Mouse (Mus musculus) neural tube, embryonic 13.5 days (tissue): ENCODE results near the gene Ahnak. TPM values are rescaled to one million over a fixed set of nuclear protein-coding genes. Genes with fewer than 3 reads are reported as not detected.

Experiments
- ATAC-seq: fragments of 200-750 bp; cut with Nextera tagmentation; 2 replicates; pipeline ENCODE4 v1.8.0; 2017; ENCODE audit warnings: low read depth, mild to moderate bottlenecking, moderate TSS enrichment, moderate library complexity
- H3K27ac ChIP-seq: fragments of 300-500 bp; sonication (generic); replicated peaks from 2 replicates; pipeline ENCODE4 v1.5.1; 2015; ENCODE audit warnings: moderate library complexity, mild to moderate bottlenecking, inconsistent platforms
- H3K27me3 ChIP-seq: fragments of 300-500 bp; sonication (generic); 2 replicates; pipeline ENCODE4 v1.6.1; 2015; ENCODE audit warnings: mild to moderate bottlenecking, inconsistent platforms
- H3K36me3 ChIP-seq: fragments of 300-500 bp; sonication (generic); 2 replicates; pipeline ENCODE4 v1.6.1; 2015; ENCODE audit warnings: mild to moderate bottlenecking, inconsistent platforms
- H3K4me1 ChIP-seq: fragments of 300-500 bp; sonication (generic); replicated peaks from 2 replicates; pipeline ENCODE4 v1.6.1; 2015; ENCODE audit warnings: inconsistent platforms
- H3K4me2 ChIP-seq: fragments of 300-500 bp; sonication (generic); 2 replicates; pipeline ENCODE4 v1.6.1; 2015; ENCODE audit warnings: inconsistent platforms, mild to moderate bottlenecking, moderate library complexity
- H3K4me3 ChIP-seq: fragments of 300-500 bp; sonication (generic); 2 replicates; pipeline ENCODE4 v1.5.1; 2015; ENCODE audit warnings: mild to moderate bottlenecking, inconsistent platforms
- H3K9ac ChIP-seq: fragments of 300-500 bp; sonication (generic); 2 replicates; pipeline ENCODE4 v1.6.1; 2015; ENCODE audit warnings: moderate library complexity, mild to moderate bottlenecking, inconsistent platforms
- H3K9me3 ChIP-seq: fragments of 300-500 bp; sonication (generic); 2 replicates; pipeline ENCODE4 v1.6.1; 2016; ENCODE audit warnings: inconsistent platforms
- WGBS: fragments of 180-500 bp; shearing (Covaris S2); methylation state at CpG from one replicate; pipeline ENCODE4 v1.1.7; 2015; 5-methylcytosine and 5-hydroxymethylcytosine counted together
- polyA plus RNA-seq: library from polyadenylated mRNA; unstranded; fragments of >200 nt; fragmentation: Nextera tagmentation; extraction: Ambion mirVana; gene quantifications from 2 replicates; pipeline ENCODE4 v1.2.1, GENCODE M21; 2015

Gene Ahnak
- polyA plus RNA-seq, 1 experiment from 2014 or later = 4.9 TPM

GRCm38 (mm10) chr19:9052803-9053431 lies 63.8 kb downstream of the Ahnak start:
- Histone ChIP-seq H3K9ac (no peak overlapping the region), H3K4me2 (no peak overlapping the region), H3K27ac (no peak overlapping the region), H3K27me3 (no peaks in the 10 kb centered on the region), H3K4me1 (no peaks in the 10 kb centered on the region), H3K4me3 (no peak overlapping the region), H3K36me3 (no peaks in the 10 kb centered on the region), H3K9me3 (no peaks in the 10 kb centered on the region)
- 67% methylated on average over 6 of the region's 6 CpGs for WGBS
- no peak for ATAC-seq

- H3K4me1 ChIP-seq = no peaks in the 10 kb centered on the region
- no peaks in the 10 kb centered on the region for H3K27me3 ChIP-seq
- H3K36me3 ChIP-seq = no peaks in the 10 kb centered on the region
- no peak overlapping the region for H3K27ac ChIP-seq
- WGBS = 46% methylated on average over 2 of the region's 2 CpGs
- no peak for ATAC-seq
- H3K9me3 ChIP-seq = no peaks in the 10 kb centered on the region
- H3K4me2 ChIP-seq = no peak overlapping the region
- H3K9ac ChIP-seq = no peak overlapping the region
- H3K4me3 ChIP-seq = no peak overlapping the region
These were observed 66.1 kb downstream of the Ahnak start for GRCm38 (mm10) chr19:9055153-9055552.

DNA sequence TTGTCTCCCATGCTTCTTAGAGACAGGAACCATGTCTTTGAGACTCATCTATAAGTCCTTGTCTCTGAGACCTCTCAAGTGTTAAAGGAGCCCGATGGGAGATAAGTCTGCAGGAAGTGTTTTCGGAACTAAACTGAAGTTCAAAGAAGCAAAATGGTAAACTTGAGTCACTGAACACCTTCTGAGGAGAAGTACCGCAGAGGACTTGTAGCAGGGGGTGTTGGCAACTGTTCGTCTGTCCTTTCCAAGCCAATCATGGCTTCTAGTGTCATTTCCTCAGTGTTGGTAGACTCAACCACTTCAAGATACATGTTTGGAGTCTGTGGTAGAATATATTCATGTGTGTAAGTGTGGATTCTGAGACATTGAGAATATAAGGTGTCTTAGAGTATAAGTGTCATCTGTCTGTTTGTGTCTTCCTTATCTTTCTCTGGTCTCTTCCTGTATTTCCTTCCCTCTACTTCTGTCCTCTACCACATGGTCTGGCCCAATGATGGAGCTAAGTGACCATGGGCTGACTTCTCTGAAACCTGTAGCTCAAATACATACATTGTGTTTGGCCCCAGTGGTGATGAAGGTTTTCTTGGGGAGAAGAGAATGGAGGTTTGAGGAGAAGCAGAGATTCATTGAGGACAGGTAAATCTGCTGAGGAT lies 66.7 kb downstream of the Ahnak start:
- H3K27me3 ChIP-seq = no peaks in the 10 kb centered on the region
- H3K4me1 ChIP-seq = no peaks in the 10 kb centered on the region
- no peak overlapping the region for H3K9ac ChIP-seq
- 89% methylated on average over 4 of the region's 4 CpGs for WGBS
- H3K27ac ChIP-seq = no peak overlapping the region
- no peak for ATAC-seq
- H3K4me2 ChIP-seq = no peak overlapping the region
- no peak overlapping the region for H3K4me3 ChIP-seq
- H3K9me3 ChIP-seq = no peaks in the 10 kb centered on the region
- H3K36me3 ChIP-seq = no peaks in the 10 kb centered on the region

- H3K27ac ChIP-seq = no peak overlapping the region
- no peaks in the 10 kb centered on the region for H3K9me3 ChIP-seq
- no peak overlapping the region for H3K4me2 ChIP-seq
- no peak overlapping the region for H3K9ac ChIP-seq
- no peak for ATAC-seq
- H3K36me3 ChIP-seq = no peaks in the 10 kb centered on the region
- H3K4me1 ChIP-seq = no peaks in the 10 kb centered on the region
- H3K27me3 ChIP-seq = no peaks in the 10 kb centered on the region
- H3K4me3 ChIP-seq = no peak overlapping the region
These were observed 68.6 kb downstream of the Ahnak start for GRCm38 (mm10) chr19:9057679-9058078.

- Histone ChIP-seq H3K36me3 (no peaks in the 10 kb centered on the region), H3K4me3 (no peak overlapping the region), H3K4me2 (no peak overlapping the region), H3K9me3 (no peaks in the 10 kb centered on the region), H3K4me1 (no peaks in the 10 kb centered on the region), H3K27ac (no peak overlapping the region), H3K9ac (no peak overlapping the region), H3K27me3 (no peaks in the 10 kb centered on the region)
- ATAC-seq = no peak
- WGBS = 75% methylated on average over 1 of the region's 1 CpGs
These were observed 69.3 kb downstream of the Ahnak start for GRCm38 (mm10) chr19:9058331-9058884.

DNA sequence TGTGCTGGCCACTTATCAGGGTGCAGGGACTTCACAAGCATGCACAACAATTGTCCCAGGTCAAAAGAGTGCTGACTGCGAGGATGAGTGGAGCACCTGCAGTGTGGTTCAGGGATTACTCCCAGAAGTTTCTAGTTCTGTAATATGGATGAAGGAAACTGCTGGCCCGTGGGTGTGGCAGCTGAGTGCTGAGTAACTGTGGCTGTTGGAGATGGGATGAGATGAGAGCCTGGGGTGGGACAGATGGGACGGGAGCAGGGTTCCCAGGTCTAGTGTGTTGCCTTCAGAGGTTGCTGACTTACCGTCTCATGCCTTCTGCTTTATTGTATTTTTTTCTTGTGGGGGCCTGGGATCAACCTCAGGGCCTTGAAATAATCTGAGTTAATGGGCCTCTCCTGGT lies 69.9 kb downstream of the Ahnak start:
- 85% methylated on average over 4 of the region's 4 CpGs for WGBS

DNA sequence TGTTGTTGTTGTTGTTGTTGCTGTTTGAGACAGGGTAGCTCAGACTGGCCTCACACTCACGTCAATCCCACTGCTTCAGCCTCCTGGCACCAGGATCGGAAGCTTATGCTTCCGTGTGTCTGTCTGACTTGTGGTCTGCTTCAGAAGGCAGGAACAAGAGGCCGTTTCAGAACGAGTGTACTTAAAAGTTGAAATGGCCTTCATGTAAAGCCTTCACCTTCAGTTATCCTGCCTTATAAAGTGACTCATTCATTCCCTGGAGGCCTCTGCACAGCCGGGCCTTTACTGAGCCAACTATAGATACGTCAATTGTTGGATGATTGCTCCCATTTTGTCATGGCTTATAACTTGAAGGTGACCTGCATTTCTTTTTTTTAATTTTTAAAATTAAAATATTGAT lies 70.3 kb downstream of the Ahnak start:
- Histone ChIP-seq H3K9ac (no peak overlapping the region), H3K27me3 (no peaks in the 10 kb centered on the region), H3K36me3 (no peaks in the 10 kb centered on the region), H3K4me3 (no peak overlapping the region), H3K4me2 (no peak overlapping the region), H3K4me1 (no peaks in the 10 kb centered on the region), H3K27ac (no peak overlapping the region), H3K9me3 (no peaks in the 10 kb centered on the region)
- WGBS = 76% methylated on average over 7 of the region's 7 CpGs
- ATAC-seq = no peak

More for the DNA sequence above, 69.9 kb downstream of the Ahnak start:
- Histone ChIP-seq H3K27ac (no peak overlapping the region), H3K4me2 (no peak overlapping the region), H3K36me3 (no peaks in the 10 kb centered on the region), H3K4me1 (no peaks in the 10 kb centered on the region), H3K9me3 (no peaks in the 10 kb centered on the region), H3K9ac (no peak overlapping the region), H3K27me3 (no peaks in the 10 kb centered on the region), H3K4me3 (no peak overlapping the region)
- no peak for ATAC-seq

DNA sequence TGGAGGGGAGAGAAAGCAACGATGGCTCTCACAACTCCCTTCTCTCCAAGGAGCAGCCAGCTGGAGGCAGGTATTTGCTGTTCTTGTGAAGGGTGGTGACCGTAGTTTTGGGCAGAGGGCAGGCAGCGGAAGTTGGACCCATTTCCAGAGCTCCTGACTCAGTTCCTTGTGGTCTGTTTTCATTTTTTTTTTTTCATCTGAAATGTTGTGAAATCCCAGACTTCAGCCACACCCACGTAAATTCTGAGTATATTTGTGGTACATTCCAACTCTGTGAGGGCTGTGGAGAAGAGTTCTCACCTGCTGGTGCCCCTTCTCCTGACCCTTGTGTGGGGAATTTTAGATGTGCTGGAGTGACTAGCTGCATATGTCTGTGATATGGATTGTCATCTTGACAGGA lies 71.0 kb downstream of the Ahnak start:
- no peaks in the 10 kb centered on the region for H3K4me1 ChIP-seq
- no peak overlapping the region for H3K27ac ChIP-seq
- H3K4me3 ChIP-seq = no peak overlapping the region
- no peak for ATAC-seq
- H3K27me3 ChIP-seq = no peaks in the 10 kb centered on the region
- H3K9ac ChIP-seq = no peak overlapping the region
- 77% methylated on average over 4 of the region's 4 CpGs for WGBS
- no peaks in the 10 kb centered on the region for H3K9me3 ChIP-seq
- H3K36me3 ChIP-seq = no peaks in the 10 kb centered on the region
- no peak overlapping the region for H3K4me2 ChIP-seq

DNA sequence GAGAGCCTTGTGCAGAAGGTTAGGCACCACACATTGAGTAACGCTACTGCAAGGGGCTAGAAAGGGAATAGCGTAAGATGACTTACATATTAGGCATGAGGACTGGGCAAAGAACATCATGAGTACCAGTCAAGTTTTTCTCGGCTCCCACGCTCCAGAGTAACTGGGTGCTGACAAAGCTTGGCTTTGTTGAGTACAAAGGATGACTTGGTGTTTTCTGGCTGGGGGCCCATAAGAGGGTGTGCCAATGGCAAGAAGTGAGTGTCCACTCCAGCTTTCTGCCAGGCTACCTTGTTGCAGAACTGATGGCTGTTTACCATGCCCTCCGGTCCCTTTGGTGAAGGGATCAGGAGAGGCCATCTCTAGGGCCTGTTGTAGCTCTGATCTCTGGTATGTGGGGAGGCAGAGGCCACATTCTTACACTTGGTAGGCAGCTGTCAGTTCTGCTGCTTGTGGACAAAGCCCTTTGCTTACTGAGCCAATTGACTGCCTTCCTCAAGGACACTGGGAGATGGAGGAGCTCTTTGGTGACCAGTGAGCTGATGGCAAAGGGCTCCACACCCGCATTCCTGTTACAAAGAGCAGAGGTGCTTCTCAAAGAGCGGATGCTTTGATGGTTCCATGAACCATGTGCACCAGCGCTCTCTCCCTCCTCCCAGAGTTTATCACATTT lies 72.3 kb downstream of the Ahnak start:
- H3K4me3 ChIP-seq = no peak overlapping the region
- no peak overlapping the region for H3K27ac ChIP-seq
- H3K27me3 ChIP-seq = no peaks in the 10 kb centered on the region
- H3K36me3 ChIP-seq = no peaks in the 10 kb centered on the region
- no peak for ATAC-seq
- no peak overlapping the region for H3K9ac ChIP-seq
- no peak overlapping the region for H3K4me2 ChIP-seq
- 90% methylated on average over 8 of the region's 8 CpGs for WGBS
- H3K9me3 ChIP-seq = no peaks in the 10 kb centered on the region
- peaks cover 9% of the 10 kb centered on the region for H3K4me1 ChIP-seq

- H3K4me2 ChIP-seq = no peak overlapping the region
- no peak for ATAC-seq
- WGBS = 96% methylated on average over 2 of the region's 2 CpGs
- no peak overlapping the region for H3K9ac ChIP-seq
- no peak overlapping the region for H3K4me3 ChIP-seq
- H3K27ac ChIP-seq = no peak overlapping the region
- peaks cover 13% of the 10 kb centered on the region for H3K4me1 ChIP-seq
- H3K36me3 ChIP-seq = no peaks in the 10 kb centered on the region
- H3K9me3 ChIP-seq = no peaks in the 10 kb centered on the region
- no peaks in the 10 kb centered on the region for H3K27me3 ChIP-seq
These were observed 73.7 kb downstream of the Ahnak start for GRCm38 (mm10) chr19:9062822-9063221.

DNA sequence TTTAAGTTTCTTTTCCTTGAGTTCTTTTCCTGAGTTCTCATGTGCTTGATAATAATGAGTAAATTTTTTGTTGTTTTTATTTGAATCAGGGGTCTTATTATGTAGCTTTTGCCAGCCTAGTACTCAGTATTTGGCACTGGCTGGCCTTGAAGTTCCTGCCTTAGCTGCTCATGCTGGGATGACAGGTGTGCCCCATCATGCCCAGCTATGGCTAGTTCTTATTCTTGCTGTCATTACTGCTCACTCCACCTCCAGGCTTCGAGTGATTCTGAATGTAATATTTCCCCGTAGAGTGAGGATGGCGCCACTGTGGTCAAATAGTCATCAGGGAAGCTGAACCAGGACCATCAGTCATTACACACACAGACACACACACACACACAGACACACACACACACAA lies 74.7 kb downstream of the Ahnak start:
- no peaks in the 10 kb centered on the region for H3K27me3 ChIP-seq
- H3K9me3 ChIP-seq = no peaks in the 10 kb centered on the region
- 90% methylated on average over 3 of the region's 3 CpGs for WGBS
- no peak overlapping the region for H3K4me3 ChIP-seq
- no peak overlapping the region for H3K27ac ChIP-seq
- no peak overlapping the region for H3K4me2 ChIP-seq
- no peak overlapping the region for H3K9ac ChIP-seq
- no peaks in the 10 kb centered on the region for H3K36me3 ChIP-seq
- H3K4me1 ChIP-seq = peaks cover 13% of the 10 kb centered on the region
- ATAC-seq = no peak
